Mouse (Mus musculus): ENCODE measurements around the gene Pex14.

DNA sequence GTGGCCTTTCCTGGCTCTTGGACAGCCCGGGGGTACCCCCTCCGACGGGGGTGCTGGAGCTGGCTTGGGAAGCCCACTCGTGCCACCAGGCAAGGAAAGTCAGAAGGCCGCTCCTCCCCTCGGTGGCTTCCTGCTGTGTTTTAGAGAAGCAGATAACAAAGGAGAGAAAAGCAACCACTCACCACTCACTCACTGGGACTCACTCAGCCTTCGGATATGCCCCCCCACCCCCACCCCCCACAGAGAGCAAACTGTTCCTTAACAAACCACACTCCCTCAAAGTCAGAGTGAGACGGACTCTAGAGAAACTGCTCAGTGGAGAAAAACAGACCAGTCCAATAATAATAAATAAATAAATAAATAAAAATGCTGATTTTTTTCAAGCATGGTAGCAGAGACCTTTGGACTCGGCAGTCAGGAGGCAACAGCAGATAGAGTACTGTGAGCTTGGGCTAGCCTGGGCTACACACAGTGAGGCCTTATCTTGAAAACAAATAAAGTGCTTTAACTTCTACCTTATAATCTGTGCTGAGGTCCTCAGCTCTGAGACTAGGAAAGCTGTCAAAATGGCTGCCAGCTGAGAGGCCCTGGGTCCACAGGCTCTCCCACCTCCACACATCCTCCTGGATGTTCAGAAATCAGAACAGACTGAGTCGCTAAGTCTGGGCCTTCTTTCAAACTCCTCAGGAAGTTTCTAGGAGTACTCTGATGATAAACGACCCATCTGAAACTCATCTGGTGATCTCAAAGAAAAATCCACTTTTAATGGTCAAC is 25.9 kb upstream of the Pex14 start:
- TF ChIP-seq CTCF (IDR thresholded peaks at IDR 0.05) (no peak), EP300 (IDR thresholded peaks at IDR 0.05) (no peak)

Data from lung, postnatal 0 days (tissue).